8 mouse cellular contexts compared by ENCODE assay signal in the genomic region with DNA sequence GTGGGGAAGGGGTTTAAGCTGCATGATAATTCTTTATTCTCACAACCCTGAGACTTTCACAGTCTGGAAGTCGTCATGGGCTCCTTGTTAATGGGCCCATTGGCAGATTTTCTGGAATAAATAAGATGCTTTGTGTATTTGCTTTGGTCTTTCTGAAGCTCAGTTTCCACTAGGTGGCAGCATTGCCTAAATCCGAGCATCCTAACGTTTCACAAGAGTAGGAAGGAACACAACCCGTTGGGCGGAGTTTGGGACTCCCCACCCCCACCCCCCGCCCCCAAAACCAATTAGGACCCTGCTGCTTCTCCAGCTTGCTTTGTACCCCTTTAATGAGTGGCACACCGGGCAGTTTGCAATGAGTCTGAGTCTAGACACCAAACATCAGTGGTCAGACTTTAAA.
ATAC-seq and TF ChIP-seq lines count a peak whose summit lies in the region.

No protein-coding gene starts in this region.

- no peak for TF ChIP-seq CTCF in C2C12 (IDR thresholded peaks at IDR 0.05; ENCODE audit: control insufficient read depth, insufficient read depth, insufficient read length)
- TF ChIP-seq CTCF in bone marrow macrophage, adult 2 months (IDR thresholded peaks at IDR 0.05; ENCODE audit: low read depth, low read length), result peak; percentile 50

- no peaks in the 10 kb centered on the region for H3K36me3 ChIP-seq in C2C12 (ENCODE audit: control insufficient read depth, insufficient read depth)
- H3K36me3 ChIP-seq in embryonic facial prominence, embryonic 15.5 days, result no peaks in the 10 kb centered on the region
- no peaks in the 10 kb centered on the region for H3K36me3 ChIP-seq in heart, embryonic 11.5 days (ENCODE audit: control insufficient read depth, insufficient read depth, low read length)
- H3K36me3 ChIP-seq in kidney, embryonic 14.5 days (ENCODE audit: control insufficient read depth, insufficient read depth, low read length), result no peaks in the 10 kb centered on the region
- no peaks in the 10 kb centered on the region for H3K36me3 ChIP-seq in limb, embryonic 15.5 days
- no peaks in the 10 kb centered on the region for H3K36me3 ChIP-seq in stomach, embryonic 14.5 days (ENCODE audit: control insufficient read depth, insufficient read depth, low read length)

- no peak for TF ChIP-seq POLR2A in bone marrow macrophage, adult 2 months (IDR thresholded peaks at IDR 0.05; ENCODE audit: borderline replicate concordance, low read depth, low read length)

- no peak overlapping the region for H3K27ac ChIP-seq in bone marrow macrophage, adult 2 months (ENCODE audit: insufficient read depth, low read depth, low read length)
- H3K27ac ChIP-seq in embryonic facial prominence, embryonic 15.5 days (replicated peaks), result no peak overlapping the region
- no peak overlapping the region for H3K27ac ChIP-seq in heart, embryonic 11.5 days (ENCODE audit: low read depth, low read length)
- no peak overlapping the region for H3K27ac ChIP-seq in kidney, embryonic 14.5 days (ENCODE audit: low read depth, low read length)
- H3K27ac ChIP-seq in limb, embryonic 15.5 days, result no peak overlapping the region
- H3K27ac ChIP-seq in stomach, embryonic 14.5 days (ENCODE audit: low read length), result no peak overlapping the region

- H3K4me1 ChIP-seq in bone marrow macrophage, adult 2 months (ENCODE audit: control insufficient read depth, insufficient read depth, low read length), result no peaks in the 10 kb centered on the region
- H3K4me1 ChIP-seq in embryonic facial prominence, embryonic 15.5 days, result no peaks in the 10 kb centered on the region
- H3K4me1 ChIP-seq in heart, embryonic 11.5 days (ENCODE audit: control insufficient read depth, insufficient read depth, low read length), result no peaks in the 10 kb centered on the region
- no peaks in the 10 kb centered on the region for H3K4me1 ChIP-seq in kidney, embryonic 14.5 days (ENCODE audit: control insufficient read depth, insufficient read depth, low read length)
- 0 out of 2 replicates have a peak, but pooled peaks cover 3% of the 10 kb centered on the region for H3K4me1 ChIP-seq in limb, embryonic 15.5 days
- H3K4me1 ChIP-seq in stomach, embryonic 14.5 days (ENCODE audit: control insufficient read depth, insufficient read depth, low read length), result no peaks in the 10 kb centered on the region

- ATAC-seq in embryonic facial prominence, embryonic 15.5 days (ENCODE audit: insufficient number of reproducible peaks, low FRiP score, low TSS enrichment, low read depth), result peak; percentile 54; the same call in 1 of the 2 replicates
- no peak; the same call in 1 of the 2 replicates for ATAC-seq in heart, embryonic 11.5 days (replicated peaks; ENCODE audit: insufficient number of reproducible peaks, low FRiP score, low TSS enrichment)
- peak; percentile 82 for ATAC-seq in kidney, embryonic 14.5 days (ENCODE audit: low FRiP score, low TSS enrichment)
- ATAC-seq in limb, embryonic 15.5 days (ENCODE audit: insufficient number of reproducible peaks, low FRiP score, low TSS enrichment, low read depth), result no peak
- ATAC-seq in monocyte, adult 5-6 weeks (replicated peaks; ENCODE audit: insufficient number of reproducible peaks, low FRiP score, low TSS enrichment, poor library complexity, severe bottlenecking), result peak; percentile 69; the same call in 1 of the 2 replicates
- peak; percentile 71; the same call in 1 of the 2 replicates for ATAC-seq in stomach, embryonic 14.5 days (ENCODE audit: insufficient number of reproducible peaks, insufficient read depth, low FRiP score, low read depth)

- H3K4me2 ChIP-seq in embryonic facial prominence, embryonic 15.5 days (replicated peaks), result peak overlapping the region; percentile 35; the same call in 1 of the 2 replicates
- peak overlapping the region; percentile 39 for H3K4me2 ChIP-seq in heart, embryonic 11.5 days
- H3K4me2 ChIP-seq in kidney, embryonic 14.5 days (replicated peaks; ENCODE audit: low read depth, low read length), result peak overlapping the region; percentile 19; the same call in 1 of the 2 replicates
- H3K4me2 ChIP-seq in limb, embryonic 15.5 days, result peak overlapping the region; percentile 30
- 0 out of 2 replicates have a peak overlapping the region, but pooled peaks have one; percentile 8 for H3K4me2 ChIP-seq in stomach, embryonic 14.5 days (replicated peaks; ENCODE audit: low read depth, low read length)

- H3K79me3 ChIP-seq in C2C12 (ENCODE audit: low read depth), result no peaks in the 10 kb centered on the region

- H3K4me3 ChIP-seq in C2C12 (ENCODE audit: insufficient read depth, poor library complexity, severe bottlenecking), result no peak overlapping the region
- H3K4me3 ChIP-seq in bone marrow macrophage, adult 2 months (ENCODE audit: insufficient read depth, low read length), result no peak overlapping the region
- H3K4me3 ChIP-seq in embryonic facial prominence, embryonic 15.5 days (replicated peaks), result 0 out of 2 replicates have a peak overlapping the region, but pooled peaks have one; percentile 15
- H3K4me3 ChIP-seq in heart, embryonic 11.5 days (ENCODE audit: low read depth, low read length), result no peak overlapping the region
- peak overlapping the region; percentile 7; the same call in 1 of the 2 replicates for H3K4me3 ChIP-seq in kidney, embryonic 14.5 days (ENCODE audit: low read length)
- no peak overlapping the region for H3K4me3 ChIP-seq in limb, embryonic 15.5 days
- H3K4me3 ChIP-seq in stomach, embryonic 14.5 days (ENCODE audit: low read depth, low read length), result no peak overlapping the region

- peaks cover 12% of the 10 kb centered on the region for H3K27me3 ChIP-seq in C2C12 (ENCODE audit: control insufficient read depth, insufficient read depth, insufficient read length)
- H3K27me3 ChIP-seq in embryonic facial prominence, embryonic 15.5 days, result no peaks in the 10 kb centered on the region
- H3K27me3 ChIP-seq in heart, embryonic 11.5 days (ENCODE audit: control insufficient read depth, insufficient read depth, low read length), result no peaks in the 10 kb centered on the region
- H3K27me3 ChIP-seq in kidney, embryonic 14.5 days (ENCODE audit: control insufficient read depth, insufficient read depth, low read length), result no peaks in the 10 kb centered on the region
- H3K27me3 ChIP-seq in limb, embryonic 15.5 days, result no peaks in the 10 kb centered on the region
- no peaks in the 10 kb centered on the region for H3K27me3 ChIP-seq in stomach, embryonic 14.5 days (ENCODE audit: control insufficient read depth, insufficient read depth, low read length)

- no peak overlapping the region for H3ac ChIP-seq in C2C12 (ENCODE audit: control insufficient read depth, insufficient read length, low read depth)

- under 1% methylated on average over 7 of the region's 7 CpGs for WGBS in embryonic facial prominence, embryonic 15.5 days
- WGBS in heart, embryonic 11.5 days (ENCODE audit: insufficient replicate concordance), result 3% methylated on average over 7 of the region's 7 CpGs
- WGBS in kidney, embryonic 14.5 days, result 0% methylated on average over 7 of the region's 7 CpGs
- WGBS in limb, embryonic 15.5 days, result 0% methylated on average over 7 of the region's 7 CpGs
- 1% methylated on average over 7 of the region's 7 CpGs for WGBS in stomach, embryonic 14.5 days

- no peaks in the 10 kb centered on the region for H3K79me2 ChIP-seq in C2C12 (ENCODE audit: control insufficient read depth, insufficient read depth)

- no peak overlapping the region for H3K9ac ChIP-seq in embryonic facial prominence, embryonic 15.5 days
- no peak overlapping the region for H3K9ac ChIP-seq in heart, embryonic 11.5 days (ENCODE audit: low read depth, low read length)
- H3K9ac ChIP-seq in kidney, embryonic 14.5 days (ENCODE audit: low read depth, low read length), result no peak overlapping the region
- no peak overlapping the region for H3K9ac ChIP-seq in limb, embryonic 15.5 days
- H3K9ac ChIP-seq in stomach, embryonic 14.5 days (replicated peaks; ENCODE audit: low read depth, low read length), result no peak overlapping the region

- no peaks in the 10 kb centered on the region for H3K9me3 ChIP-seq in embryonic facial prominence, embryonic 15.5 days (replicated peaks)
- no peaks in the 10 kb centered on the region for H3K9me3 ChIP-seq in heart, embryonic 11.5 days (replicated peaks; ENCODE audit: control insufficient read depth, low read length)
- H3K9me3 ChIP-seq in kidney, embryonic 14.5 days (ENCODE audit: control insufficient read depth, low read length), result no peaks in the 10 kb centered on the region
- H3K9me3 ChIP-seq in limb, embryonic 15.5 days, result no peaks in the 10 kb centered on the region
- H3K9me3 ChIP-seq in stomach, embryonic 14.5 days (ENCODE audit: control insufficient read depth, low read depth, low read length), result no peaks in the 10 kb centered on the region

TF ChIP-seq in C2C12, 6 proteins besides CTCF, POLR2A, EP300 and RAD21:
- peak; percentile 22 for TF ChIP-seq CEBPB (IDR thresholded peaks at IDR 0.05; ENCODE audit: low read depth)
- TF ChIP-seq FOSL1 (IDR thresholded peaks at IDR 0.05; ENCODE audit: insufficient read depth, low read length, poor library complexity, severe bottlenecking), result no peak

Comparison
In these comparisons a context has a peak if more than half of its experiments do, and no peak if none do; other contexts are left out.
1. H3K4me3 ChIP-seq: peak in embryonic facial prominence, embryonic 15.5 days (single experiment) and kidney, embryonic 14.5 days (single experiment); none in C2C12 (single experiment), bone marrow macrophage, adult 2 months (single experiment), heart, embryonic 11.5 days (single experiment), limb, embryonic 15.5 days (single experiment) and stomach, embryonic 14.5 days (single experiment).
2. ATAC-seq: peak in embryonic facial prominence, embryonic 15.5 days (single experiment), kidney, embryonic 14.5 days (single experiment), monocyte, adult 5-6 weeks (single experiment) and stomach, embryonic 14.5 days (single experiment); none in heart, embryonic 11.5 days (single experiment) and limb, embryonic 15.5 days (single experiment).
3. Peak in every context shown above with its lines, with median percentiles within 50 percentile points of each other: H3K4me2 ChIP-seq.